Mouse (Mus musculus) heart, adult 2 months (tissue): ENCODE measurements around the gene Camkmt.

ENCODE experiments used
- EP300 ChIP-seq: fragments of 200-500 bp; IDR thresholded peaks from 2 replicates; pipeline ENCODE4 v1.6.1; 2011; ENCODE audit warnings: low read depth, low read length, control low read depth; ENCODE audit not compliant: insufficient read depth
- POLR2A ChIP-seq: fragments of 200-500 bp; IDR thresholded peaks from 2 replicates; pipeline ENCODE4 v1.6.1; 2011; ENCODE audit warnings: mild to moderate bottlenecking, low read depth, low read length, control low read depth; ENCODE audit not compliant: insufficient read depth

GRCm38 (mm10) chr17:85374100-85374833 lies 283.9 kb downstream of the Camkmt start:
- no peak for TF ChIP-seq EP300
- TF ChIP-seq POLR2A, result no peak
